Mouse (Mus musculus): ENCODE data around the gene Nrip2. TPM values are rescaled to one million over a fixed set of nuclear protein-coding genes. Genes with fewer than 3 reads are reported as not detected.
A peak's percentile ranks its signal among the peaks of the same experiment; 100 is the strongest.

The Nrip2 gene
- total RNA-seq, 2 experiments from 2014 or later, result not detected

DNA sequence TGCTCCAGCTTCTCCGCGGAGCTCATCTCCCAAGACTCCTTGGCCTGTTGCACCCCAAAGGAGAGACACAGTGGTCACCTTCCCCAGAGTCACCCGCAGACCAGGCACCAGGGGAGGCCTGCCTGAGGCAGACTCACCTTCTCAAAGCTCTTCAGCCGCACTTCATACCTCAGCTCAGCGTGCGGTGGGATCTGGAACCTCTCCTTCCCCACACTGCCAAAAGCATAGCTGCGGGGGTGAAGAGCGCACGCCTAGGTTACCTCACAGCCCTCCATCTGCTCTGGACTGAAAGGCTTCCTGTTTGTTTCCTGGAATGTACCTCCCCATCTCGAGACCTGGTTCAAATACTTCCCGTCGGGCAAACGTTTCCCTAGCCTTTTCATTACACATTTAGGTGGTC, 34.5 kb downstream of the Nrip2 start:
- ATAC-seq (replicated peaks; ENCODE audit: low FRiP score, poor library complexity, severe bottlenecking), result no peak

DNA sequence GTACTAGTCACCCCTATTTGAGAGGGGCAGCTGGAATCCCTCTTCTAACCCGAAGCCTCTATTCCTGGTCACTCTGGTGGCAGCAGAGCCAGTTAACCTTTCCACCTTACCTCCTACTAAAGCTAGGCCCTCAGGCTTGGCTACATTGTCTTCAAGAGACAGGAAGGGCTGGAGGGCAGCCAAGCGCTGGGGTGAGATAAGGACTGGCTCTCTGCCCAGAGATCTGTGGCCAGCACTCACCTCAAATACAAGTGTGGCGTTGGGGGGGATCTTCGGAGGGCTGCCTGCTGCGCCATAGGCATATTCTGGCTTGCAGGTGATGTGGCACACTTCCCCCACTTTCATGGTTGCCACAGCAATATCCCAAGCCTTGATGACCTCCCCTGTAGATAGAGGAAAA, 36.4 kb downstream of the Nrip2 start:
- no peak for ATAC-seq (replicated peaks; ENCODE audit: low FRiP score, poor library complexity, severe bottlenecking)

DNA sequence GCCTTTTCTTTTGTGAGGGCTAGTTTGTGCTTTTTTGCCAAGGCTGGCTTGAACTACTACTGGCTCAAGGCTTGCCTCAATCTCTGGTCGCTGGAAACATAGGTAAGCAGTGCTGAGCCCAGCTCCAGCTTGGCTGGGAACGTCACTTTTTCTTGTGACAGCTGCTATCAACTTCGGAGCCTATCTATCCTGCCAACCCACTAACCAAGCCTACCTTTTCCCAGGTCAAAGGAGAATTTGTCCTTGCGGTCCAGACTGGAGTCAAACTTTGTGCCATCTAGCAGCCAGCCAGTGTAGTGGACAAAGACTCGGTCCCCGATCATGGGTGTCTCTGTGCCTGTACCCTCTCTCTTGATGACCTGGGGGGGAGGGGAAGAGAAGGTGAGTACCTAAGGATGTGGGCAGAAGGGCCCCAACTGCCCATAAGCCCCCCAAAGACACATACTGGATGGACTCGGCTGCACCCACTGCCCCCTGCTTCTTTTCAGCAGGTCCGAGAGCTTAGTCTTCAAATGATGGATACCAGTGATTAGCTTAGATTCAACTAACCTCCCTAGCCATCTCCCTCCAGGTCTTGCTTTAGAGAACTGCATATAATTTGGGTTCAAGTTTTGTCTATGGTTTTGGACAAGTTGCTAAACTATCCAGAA, 37.4 kb downstream of the Nrip2 start:
- ATAC-seq (replicated peaks; ENCODE audit: low FRiP score, poor library complexity, severe bottlenecking), result no peak

GRCm38 (mm10) chr6:128437288-128437687, 38.2 kb downstream of the Nrip2 start:
- ATAC-seq (replicated peaks; ENCODE audit: low FRiP score, poor library complexity, severe bottlenecking), result no peak

DNA sequence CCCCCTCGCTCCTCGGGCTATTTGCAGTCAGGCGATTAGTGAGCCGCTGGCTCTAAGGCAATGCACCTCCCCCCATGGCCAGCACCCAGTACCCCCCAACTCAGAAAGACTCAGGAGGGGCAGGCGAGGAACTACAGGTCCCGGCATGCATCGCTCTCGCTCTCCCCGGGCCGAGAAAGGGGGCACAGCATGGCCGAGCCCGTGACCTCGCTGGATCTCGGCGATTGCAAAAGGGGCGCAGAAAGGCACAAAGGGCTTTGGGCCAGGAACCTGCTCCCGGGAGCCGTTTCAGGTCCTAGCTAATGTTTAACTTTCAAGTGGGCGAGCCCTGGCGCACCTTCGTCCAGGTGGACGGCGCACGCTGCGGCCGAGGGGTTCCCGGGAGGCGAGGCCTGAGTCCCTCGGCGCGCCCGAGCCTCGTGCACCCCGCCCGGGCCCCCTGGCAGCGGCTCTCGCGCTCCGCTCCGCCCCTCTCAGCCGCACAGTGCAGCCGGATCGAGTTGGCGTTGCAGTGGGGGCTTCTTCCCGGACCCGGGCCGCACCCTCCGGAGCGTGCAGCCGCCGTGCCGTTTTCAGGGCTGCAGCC, 38.7 kb downstream of the Nrip2 start:
- peak; percentile 13; the same call in 1 of the 2 replicates for ATAC-seq (replicated peaks; ENCODE audit: low FRiP score, poor library complexity, severe bottlenecking)

GRCm38 (mm10) chr6:128438317-128438870, 39.3 kb downstream of the Nrip2 start, which contains the start of gene Fkbp4:
Fkbp4 (minus strand) TSS chr6:128438677.
- peak; percentile 95 for ATAC-seq (replicated peaks; ENCODE audit: low FRiP score, poor library complexity, severe bottlenecking)

DNA sequence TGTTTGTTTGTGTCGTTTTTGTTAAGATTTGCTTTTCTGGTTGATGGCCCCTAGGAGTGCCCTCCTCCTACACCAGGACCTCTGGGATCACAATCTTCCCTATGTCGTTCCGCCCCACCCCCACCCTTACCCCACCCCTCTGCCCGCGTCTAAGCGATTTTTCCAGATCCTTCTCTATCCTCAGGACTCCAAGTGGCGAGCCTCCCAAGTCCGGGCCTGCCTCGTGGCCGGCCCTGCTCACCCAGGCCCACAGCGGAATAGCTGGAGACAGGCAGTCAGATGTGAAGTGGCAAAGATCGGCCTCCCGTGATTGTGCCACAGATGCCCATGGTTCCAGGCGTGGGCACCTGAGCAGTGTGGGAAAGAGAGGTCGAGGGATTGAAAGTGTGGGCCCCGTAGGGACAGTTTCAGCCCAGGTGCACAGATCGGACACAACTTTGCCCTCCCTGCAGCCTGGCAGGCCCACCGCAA, 39.8 kb downstream of the Nrip2 start:
- peak; percentile 33 for ATAC-seq (replicated peaks; ENCODE audit: low FRiP score, poor library complexity, severe bottlenecking)

GRCm38 (mm10) chr6:128440238-128440637, 41.1 kb downstream of the Nrip2 start:
- ATAC-seq (replicated peaks; ENCODE audit: low FRiP score, poor library complexity, severe bottlenecking), result no peak

DNA sequence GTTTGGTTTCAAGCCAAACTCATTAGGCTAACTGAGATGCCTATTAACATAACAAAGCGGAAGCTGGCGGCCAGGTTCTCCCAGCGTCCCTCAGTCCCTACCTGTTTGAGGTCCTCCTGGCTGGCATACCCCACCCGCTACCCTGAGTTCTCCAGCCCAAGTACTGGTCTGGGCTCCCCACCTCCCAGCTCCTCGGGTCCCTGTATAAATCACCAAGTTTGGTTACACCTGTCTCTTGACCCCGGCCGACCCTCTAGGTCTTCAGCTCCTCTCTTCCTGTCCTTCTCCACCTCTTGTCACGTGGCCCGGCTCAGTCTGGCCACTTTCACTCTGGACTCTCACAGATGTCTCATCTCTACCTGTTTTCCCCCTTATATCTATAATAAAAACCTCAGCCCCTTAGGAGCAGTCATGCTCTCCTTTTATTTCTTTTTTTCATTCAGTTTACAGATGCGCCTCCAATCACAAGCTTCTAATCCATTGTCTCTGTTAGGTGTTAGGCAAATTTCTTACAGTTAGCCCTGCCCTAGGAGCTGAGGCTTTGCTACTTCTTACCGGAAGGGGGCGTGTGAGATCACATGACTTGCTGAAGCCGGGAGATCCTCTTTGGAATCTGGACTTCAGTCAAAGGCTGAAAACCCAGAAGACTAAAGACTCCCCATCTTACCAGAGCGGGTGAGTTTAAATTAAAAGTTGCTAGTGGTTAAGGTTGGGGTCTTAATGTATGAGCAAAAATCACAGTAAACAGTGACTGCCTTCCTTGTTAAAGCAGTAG, 46.9 kb downstream of the Nrip2 start:
- 0 out of 2 replicates have a peak, but pooled peaks have one; percentile 61 for ATAC-seq (replicated peaks; ENCODE audit: low FRiP score, poor library complexity, severe bottlenecking)

DNA sequence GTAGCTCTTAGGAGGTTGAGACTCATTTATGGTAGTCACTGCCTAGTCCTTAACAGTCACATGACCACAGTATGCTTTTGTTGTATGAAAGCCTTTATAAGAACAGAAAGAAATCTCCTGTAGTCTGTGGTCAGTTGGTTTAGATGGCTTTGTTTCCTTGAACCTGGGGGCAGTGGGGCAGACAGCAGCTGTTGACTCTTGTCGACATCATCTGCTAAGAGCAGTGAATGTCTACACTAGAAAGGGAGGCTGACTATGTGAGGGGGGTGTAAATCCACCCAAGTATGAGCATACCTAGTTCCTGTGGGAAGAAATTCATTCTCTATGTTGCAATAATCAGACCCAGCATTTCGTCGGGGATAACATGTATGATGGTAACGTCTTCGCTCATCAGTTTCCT, 48.0 kb downstream of the Nrip2 start:
- no peak for ATAC-seq (replicated peaks; ENCODE audit: low FRiP score, poor library complexity, severe bottlenecking)

- ATAC-seq (replicated peaks; ENCODE audit: low FRiP score, poor library complexity, severe bottlenecking), result no peak
These were observed 56.9 kb downstream of the Nrip2 start for GRCm38 (mm10) chr6:128455835-128456605.

GRCm38 (mm10) chr6:128457186-128457585, 58.1 kb downstream of the Nrip2 start:
- no peak for ATAC-seq (replicated peaks; ENCODE audit: low FRiP score, poor library complexity, severe bottlenecking)

GRCm38 (mm10) chr6:128460321-128460720, 61.2 kb downstream of the Nrip2 start:
- no peak for ATAC-seq (replicated peaks; ENCODE audit: low FRiP score, poor library complexity, severe bottlenecking)

DNA sequence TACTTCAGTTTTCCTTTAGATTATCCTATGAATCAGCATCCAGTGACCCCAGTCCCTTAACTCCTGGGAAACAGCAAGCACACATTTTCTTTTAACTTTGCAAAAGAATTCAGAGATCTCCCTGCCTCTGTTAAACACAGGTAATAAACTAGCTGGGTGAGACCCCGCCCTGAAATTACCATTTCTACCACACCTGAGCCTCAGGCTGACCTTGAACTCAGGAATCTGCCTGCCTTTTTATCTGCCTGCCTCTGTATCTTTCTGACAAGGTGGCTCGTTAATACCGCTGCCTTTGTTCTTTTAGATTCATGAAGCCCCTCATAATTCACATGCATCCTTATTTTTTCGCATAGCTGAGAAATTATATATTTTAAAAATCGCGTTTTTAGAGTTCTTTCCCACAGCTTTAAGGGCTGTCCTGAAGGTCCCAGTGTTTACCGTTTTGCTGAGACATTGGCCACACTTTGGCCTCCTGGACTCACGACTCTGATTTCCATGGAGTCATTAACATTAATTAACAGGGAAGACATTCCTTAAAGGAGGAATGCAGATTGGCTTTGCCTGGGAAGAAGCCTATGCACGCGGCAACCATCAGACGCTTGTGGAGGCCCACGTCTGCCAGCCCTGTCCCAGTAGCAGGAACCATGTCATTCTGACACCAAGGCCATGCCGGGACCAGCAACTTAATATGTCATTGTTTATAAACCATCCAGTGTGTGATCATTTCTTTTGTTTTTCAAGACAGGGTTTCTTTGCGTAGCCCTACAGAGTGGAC, 61.8 kb downstream of the Nrip2 start:
- ATAC-seq (replicated peaks; ENCODE audit: low FRiP score, poor library complexity, severe bottlenecking), result no peak

DNA sequence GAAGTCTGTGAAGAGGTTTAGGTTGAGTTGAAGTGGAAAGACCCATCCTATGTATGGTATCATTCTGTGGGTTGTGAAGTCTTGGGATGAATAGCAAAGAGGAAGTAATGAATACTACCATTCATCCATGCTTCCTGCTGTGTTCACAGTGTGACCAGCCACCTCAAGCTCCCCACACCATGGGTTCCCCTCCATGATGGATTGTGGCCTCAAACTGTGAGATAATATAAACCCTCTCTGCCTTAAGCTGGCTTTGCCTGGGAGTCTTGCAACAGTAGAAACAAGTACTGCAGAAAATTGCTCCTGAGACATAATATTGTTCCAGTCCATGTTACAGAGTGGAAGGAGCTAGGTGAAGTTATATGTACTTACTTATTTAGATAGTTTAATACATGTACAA, 62.5 kb downstream of the Nrip2 start:
- no peak for ATAC-seq (replicated peaks; ENCODE audit: low FRiP score, poor library complexity, severe bottlenecking)

DNA sequence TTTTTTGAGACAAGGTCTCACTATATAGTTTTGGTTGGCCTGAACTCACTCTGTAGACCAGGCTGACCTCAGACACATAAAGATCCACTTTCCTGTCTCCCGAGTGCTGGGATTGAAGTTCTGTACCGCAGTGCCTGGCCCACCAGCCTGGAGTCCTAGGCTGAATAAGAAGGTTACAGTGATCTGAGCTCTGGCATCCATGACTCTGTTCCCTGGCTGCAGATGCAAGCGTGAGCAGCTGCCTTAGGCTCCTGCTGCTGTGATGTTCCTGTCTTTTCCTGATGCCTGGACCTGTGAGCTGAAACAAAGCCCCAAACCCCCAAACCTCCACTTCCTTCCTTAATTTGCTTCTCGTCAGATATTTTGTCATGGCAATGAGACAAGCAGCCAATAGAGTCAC, 65.9 kb downstream of the Nrip2 start:
- ATAC-seq (replicated peaks; ENCODE audit: low FRiP score, poor library complexity, severe bottlenecking), result no peak
